Mouse (Mus musculus) bone marrow, adult 2 months (tissue): ENCODE data around the gene Dclk1.

Source experiments
- CTCF ChIP-seq: fragments of 200-500 bp; IDR thresholded peaks from 2 replicates; pipeline ENCODE4 v1.5.1; 2011; ENCODE audit warnings: low read length, control low read depth; ENCODE audit not compliant: control insufficient read depth, insufficient read depth
- POLR2A ChIP-seq: fragments of 200-500 bp; IDR thresholded peaks from 2 replicates; pipeline ENCODE4 v1.6.1; 2011; ENCODE audit warnings: low read depth, mild to moderate bottlenecking, control low read depth, low read length, borderline replicate concordance; ENCODE audit not compliant: control insufficient read depth

DNA sequence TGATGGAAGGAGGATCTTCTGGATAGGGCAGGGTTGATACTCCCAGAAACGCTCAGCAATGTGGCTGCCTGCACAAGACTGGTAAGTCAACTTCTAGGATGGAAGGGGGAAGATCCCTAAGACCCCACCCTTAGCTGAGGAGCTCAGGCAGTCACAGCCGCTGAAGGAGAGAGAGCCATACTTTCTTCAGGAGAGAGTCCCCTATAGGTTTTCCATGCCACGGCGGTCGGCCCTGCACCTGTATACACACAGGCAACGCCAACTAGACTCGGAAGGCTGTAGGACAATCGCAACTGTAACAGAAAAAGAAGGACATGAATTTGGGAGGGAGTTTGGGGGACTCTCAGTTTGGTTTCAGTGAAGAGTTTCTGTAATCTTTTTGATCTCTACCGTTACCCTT, 310.9 kb downstream of the Dclk1 start:
- TF ChIP-seq CTCF (no peak), POLR2A (no peak)
